Mouse (Mus musculus): ENCODE results near the gene Emcn. TPM values are rescaled to one million over a fixed set of nuclear protein-coding genes. Genes with fewer than 3 reads are reported as not detected.

Emcn gene
- polyA plus RNA-seq, 1 experiment from 2014 or later = 42.0 TPM

DNA sequence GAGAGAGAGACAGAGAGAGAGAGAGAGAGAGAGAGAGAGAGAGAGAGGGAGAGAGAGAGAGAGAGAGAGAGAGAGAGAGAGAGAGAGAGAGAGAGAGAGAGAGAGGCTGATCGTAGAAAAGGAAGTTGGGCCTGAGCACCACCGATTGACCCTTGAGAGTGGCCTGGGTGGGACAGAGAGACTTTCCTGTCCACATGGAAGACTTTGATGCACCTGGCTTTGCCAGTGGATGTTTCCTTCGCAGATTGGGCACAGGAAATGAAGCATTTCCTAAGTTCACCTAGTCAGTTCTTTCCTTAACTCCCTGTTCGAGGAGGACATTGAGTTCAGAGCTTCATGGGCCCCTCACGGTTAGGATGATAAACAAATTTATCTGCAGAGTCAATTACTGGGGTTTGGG, 2.6 kb downstream of the Emcn start:
- Histone ChIP-seq H3K9ac (replicated peaks; ENCODE audit: low read length) (no peak overlapping the region), H3K9me3 (replicated peaks; ENCODE audit: control insufficient read depth, low read length) (no peaks in the 10 kb centered on the region), H3K27me3 (ENCODE audit: control insufficient read depth, insufficient read depth, low read length) (no peaks in the 10 kb centered on the region), H3K4me3 (ENCODE audit: low read depth, low read length) (no peak overlapping the region), H3K36me3 (replicated peaks; ENCODE audit: control insufficient read depth, insufficient read depth, low read depth, low read length) (no peaks in the 10 kb centered on the region), H3K27ac (replicated peaks; ENCODE audit: low read depth, low read length) (no peak overlapping the region), H3K4me1 (ENCODE audit: control insufficient read depth, insufficient read depth, low read length) (no peaks in the 10 kb centered on the region), H3K4me2 (ENCODE audit: low read depth, low read length) (no peak overlapping the region)
- ATAC-seq (replicated peaks; ENCODE audit: insufficient number of reproducible peaks, low FRiP score, low TSS enrichment, low read depth) = no peak
- no peak for DNase-seq (ENCODE audit: low spot score)
- WGBS = 81% methylated on average over 4 of the region's 5 CpGs

DNA sequence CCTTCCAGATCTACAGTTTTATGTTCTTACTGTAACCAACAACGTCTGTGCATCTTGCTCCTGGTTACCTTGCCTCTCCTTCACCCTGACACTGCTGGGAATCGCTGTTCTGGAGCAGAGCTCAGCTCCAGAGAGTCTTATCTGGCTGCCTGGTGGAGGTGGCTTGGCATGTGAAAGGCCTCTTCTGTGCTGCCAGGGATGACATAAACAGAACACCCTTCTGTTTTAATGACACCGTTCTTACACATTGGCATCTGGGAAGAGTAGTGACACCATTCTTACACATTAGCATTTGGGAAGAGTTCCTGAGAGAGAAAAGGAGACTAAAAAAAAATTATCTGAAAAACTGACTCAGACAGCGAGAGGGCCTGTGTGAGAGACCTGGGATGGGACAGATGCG, 11.0 kb downstream of the Emcn start:
- Histone ChIP-seq H3K9me3 (replicated peaks; ENCODE audit: control insufficient read depth, low read length) (no peaks in the 10 kb centered on the region), H3K4me3 (ENCODE audit: low read depth, low read length) (no peak overlapping the region), H3K4me1 (ENCODE audit: control insufficient read depth, insufficient read depth, low read length) (no peaks in the 10 kb centered on the region), H3K4me2 (ENCODE audit: low read depth, low read length) (no peak overlapping the region), H3K27ac (replicated peaks; ENCODE audit: low read depth, low read length) (no peak overlapping the region), H3K9ac (replicated peaks; ENCODE audit: low read length) (no peak overlapping the region), H3K36me3 (replicated peaks; ENCODE audit: control insufficient read depth, insufficient read depth, low read depth, low read length) (no peaks in the 10 kb centered on the region), H3K27me3 (ENCODE audit: control insufficient read depth, insufficient read depth, low read length) (no peaks in the 10 kb centered on the region)
- no peak for ATAC-seq (replicated peaks; ENCODE audit: insufficient number of reproducible peaks, low FRiP score, low TSS enrichment, low read depth)
- no peak for DNase-seq (ENCODE audit: low spot score)
- WGBS = 80% methylated on average over 5 of the region's 5 CpGs

DNA sequence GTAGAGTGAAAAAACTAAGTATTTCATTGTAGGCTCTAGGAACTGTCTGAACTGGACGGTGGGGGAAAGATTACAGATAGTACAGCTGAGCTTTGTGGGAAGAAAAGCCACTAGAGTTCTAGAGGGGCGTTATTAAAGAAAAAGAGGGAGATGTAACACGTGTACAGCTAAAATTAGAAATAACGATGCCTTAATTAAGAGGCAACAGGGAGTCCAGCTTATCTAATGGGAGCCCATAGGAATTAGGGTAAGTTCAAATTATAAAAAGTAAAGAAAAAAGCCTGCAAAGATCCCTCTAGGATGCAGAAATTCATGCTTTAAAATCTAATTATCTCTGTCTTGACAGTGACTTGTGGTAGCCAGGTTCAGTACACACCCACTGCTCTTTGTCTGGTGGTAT, 15.8 kb downstream of the Emcn start:
- H3K4me3 ChIP-seq (ENCODE audit: low read depth, low read length) = no peak overlapping the region
- no peaks in the 10 kb centered on the region for H3K9me3 ChIP-seq (replicated peaks; ENCODE audit: control insufficient read depth, low read length)
- H3K27me3 ChIP-seq (ENCODE audit: control insufficient read depth, insufficient read depth, low read length) = no peaks in the 10 kb centered on the region
- DNase-seq (ENCODE audit: low spot score) (no peak), ATAC-seq (replicated peaks; ENCODE audit: insufficient number of reproducible peaks, low FRiP score, low TSS enrichment, low read depth) (no peak)
- no peaks in the 10 kb centered on the region for H3K4me1 ChIP-seq (ENCODE audit: control insufficient read depth, insufficient read depth, low read length)
- H3K4me2 ChIP-seq (ENCODE audit: low read depth, low read length) = no peak overlapping the region
- H3K9ac ChIP-seq (replicated peaks; ENCODE audit: low read length) = no peak overlapping the region
- H3K27ac ChIP-seq (replicated peaks; ENCODE audit: low read depth, low read length) = no peak overlapping the region
- WGBS = 82% methylated on average over 4 of the region's 4 CpGs
- no peaks in the 10 kb centered on the region for H3K36me3 ChIP-seq (replicated peaks; ENCODE audit: control insufficient read depth, insufficient read depth, low read depth, low read length)

DNA sequence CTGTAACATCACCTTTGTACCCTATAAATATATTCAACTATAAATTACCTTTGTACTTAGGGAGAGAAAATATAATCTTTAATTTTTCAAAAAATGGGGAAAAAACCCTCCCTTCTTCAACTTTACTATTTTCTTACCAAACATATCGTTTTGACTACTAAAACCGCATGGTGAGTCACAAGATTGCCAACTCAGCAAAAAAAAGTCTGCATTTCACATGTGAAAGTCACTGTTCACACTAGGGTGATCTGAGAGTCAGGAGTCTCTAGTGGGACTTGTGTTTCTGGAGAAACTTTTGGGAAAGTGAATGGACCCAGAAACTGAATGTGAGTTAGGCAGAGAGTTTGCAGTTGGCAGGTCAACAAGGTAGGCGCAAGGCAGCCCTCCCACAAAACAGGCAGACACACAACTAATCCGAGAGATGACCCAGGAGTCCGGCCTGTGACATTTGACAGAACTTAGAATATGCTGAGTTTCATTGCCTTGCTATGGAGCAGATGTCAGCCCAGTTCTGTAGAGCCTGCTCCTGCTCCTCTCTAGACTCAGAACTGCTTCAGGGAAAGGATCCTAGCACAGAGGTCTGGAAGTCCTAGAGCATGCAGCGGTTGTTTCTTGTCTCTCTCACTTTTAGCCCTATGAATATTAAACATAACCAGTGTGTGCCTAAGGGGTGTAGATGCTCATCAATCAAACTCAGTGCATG, 26.4 kb downstream of the Emcn start:
- H3K36me3 ChIP-seq (replicated peaks; ENCODE audit: control insufficient read depth, insufficient read depth, low read depth, low read length) = no peaks in the 10 kb centered on the region
- H3K4me3 ChIP-seq (ENCODE audit: low read depth, low read length) = no peak overlapping the region
- no peak overlapping the region for H3K9ac ChIP-seq (replicated peaks; ENCODE audit: low read length)
- H3K4me2 ChIP-seq (ENCODE audit: low read depth, low read length) = no peak overlapping the region
- no peaks in the 10 kb centered on the region for H3K9me3 ChIP-seq (replicated peaks; ENCODE audit: control insufficient read depth, low read length)
- no peaks in the 10 kb centered on the region for H3K27me3 ChIP-seq (ENCODE audit: control insufficient read depth, insufficient read depth, low read length)
- H3K4me1 ChIP-seq (ENCODE audit: control insufficient read depth, insufficient read depth, low read length) = no peaks in the 10 kb centered on the region
- WGBS = 86% methylated on average over 6 of the region's 6 CpGs
- DNase-seq (ENCODE audit: low spot score) = no peak
- H3K27ac ChIP-seq (replicated peaks; ENCODE audit: low read depth, low read length) = no peak overlapping the region
- ATAC-seq (replicated peaks; ENCODE audit: insufficient number of reproducible peaks, low FRiP score, low TSS enrichment, low read depth) = no peak

DNA sequence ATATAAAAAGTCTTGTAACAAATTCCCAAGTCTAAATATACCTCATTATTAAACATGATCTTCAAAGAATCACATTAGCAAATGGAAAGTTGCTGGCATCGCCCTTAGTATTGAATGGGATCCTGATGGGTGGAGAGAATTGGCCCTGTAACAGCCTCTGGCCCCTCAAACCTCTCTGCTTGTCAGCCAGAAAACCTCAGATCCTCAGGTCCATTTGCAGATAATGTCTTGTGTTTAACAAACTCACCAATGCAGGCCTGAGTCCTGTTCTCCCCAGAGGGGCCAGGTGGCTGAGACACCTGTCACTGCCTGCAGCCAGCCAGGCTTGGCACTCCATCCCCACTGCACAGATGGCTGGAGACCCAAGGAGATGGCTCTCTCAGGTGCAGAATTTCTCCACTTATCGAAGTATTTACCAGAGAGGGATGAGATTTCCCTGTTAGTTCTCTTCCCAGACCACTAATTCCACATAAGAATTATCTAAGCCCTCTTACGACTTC, 27.0 kb downstream of the Emcn start:
- no peak overlapping the region for H3K4me2 ChIP-seq (ENCODE audit: low read depth, low read length)
- H3K27ac ChIP-seq (replicated peaks; ENCODE audit: low read depth, low read length) = no peak overlapping the region
- no peaks in the 10 kb centered on the region for H3K36me3 ChIP-seq (replicated peaks; ENCODE audit: control insufficient read depth, insufficient read depth, low read depth, low read length)
- H3K4me3 ChIP-seq (ENCODE audit: low read depth, low read length) = no peak overlapping the region
- no peak for ATAC-seq (replicated peaks; ENCODE audit: insufficient number of reproducible peaks, low FRiP score, low TSS enrichment, low read depth)
- DNase-seq (ENCODE audit: low spot score) = no peak
- no peak overlapping the region for H3K9ac ChIP-seq (replicated peaks; ENCODE audit: low read length)
- no peaks in the 10 kb centered on the region for H3K4me1 ChIP-seq (ENCODE audit: control insufficient read depth, insufficient read depth, low read length)
- H3K9me3 ChIP-seq (replicated peaks; ENCODE audit: control insufficient read depth, low read length) = no peaks in the 10 kb centered on the region
- H3K27me3 ChIP-seq (ENCODE audit: control insufficient read depth, insufficient read depth, low read length) = no peaks in the 10 kb centered on the region
- WGBS = 72% methylated on average over 3 of the region's 3 CpGs

DNA sequence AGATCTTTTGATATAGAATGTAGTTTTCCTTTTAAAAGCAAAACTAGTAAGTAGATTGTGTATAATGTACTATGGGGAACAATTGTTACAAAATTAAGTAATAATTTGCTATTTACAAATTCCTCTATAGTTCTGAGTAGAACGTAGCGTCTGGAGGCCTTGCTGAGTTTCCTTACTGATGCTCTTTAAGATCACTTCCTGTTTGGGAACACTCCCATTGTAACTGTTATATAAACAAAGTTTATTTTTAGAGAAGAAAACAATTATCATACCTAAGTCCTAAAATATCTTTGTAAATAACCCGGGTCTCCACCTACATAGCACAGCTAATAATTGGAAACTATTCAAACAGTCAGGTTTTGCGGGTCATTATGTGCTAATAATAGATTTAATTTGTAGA, 32.0 kb downstream of the Emcn start:
- H3K27me3 ChIP-seq (ENCODE audit: control insufficient read depth, insufficient read depth, low read length) = no peaks in the 10 kb centered on the region
- no peak for ATAC-seq (replicated peaks; ENCODE audit: insufficient number of reproducible peaks, low FRiP score, low TSS enrichment, low read depth)

DNA sequence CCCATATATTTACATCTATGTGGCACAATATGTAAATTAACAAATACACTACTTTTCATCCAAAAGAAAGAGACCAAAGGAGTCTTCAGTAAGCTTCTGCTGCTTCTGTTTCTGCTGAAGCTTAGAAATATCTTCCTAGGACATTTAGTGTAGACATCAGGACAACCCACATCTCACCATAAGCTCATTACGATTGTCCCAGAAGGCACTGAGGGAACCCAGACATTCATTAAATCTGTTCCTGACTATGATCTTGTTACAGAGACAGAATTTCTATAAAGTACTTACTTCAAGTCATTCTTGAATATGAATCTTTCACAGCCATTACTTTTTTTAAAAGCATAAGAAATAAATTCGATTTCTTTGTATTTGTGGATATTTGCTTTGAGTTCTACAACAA, 41.4 kb downstream of the Emcn start:
- Histone ChIP-seq H3K27ac (replicated peaks; ENCODE audit: low read depth, low read length) (no peak overlapping the region), H3K36me3 (replicated peaks; ENCODE audit: control insufficient read depth, insufficient read depth, low read depth, low read length) (no peaks in the 10 kb centered on the region), H3K4me3 (ENCODE audit: low read depth, low read length) (no peak overlapping the region), H3K4me1 (ENCODE audit: control insufficient read depth, insufficient read depth, low read length) (no peaks in the 10 kb centered on the region), H3K4me2 (ENCODE audit: low read depth, low read length) (no peak overlapping the region), H3K9me3 (replicated peaks; ENCODE audit: control insufficient read depth, low read length) (no peaks in the 10 kb centered on the region), H3K9ac (replicated peaks; ENCODE audit: low read length) (no peak overlapping the region), H3K27me3 (ENCODE audit: control insufficient read depth, insufficient read depth, low read length) (no peaks in the 10 kb centered on the region)
- ATAC-seq (replicated peaks; ENCODE audit: insufficient number of reproducible peaks, low FRiP score, low TSS enrichment, low read depth) = no peak
- DNase-seq (ENCODE audit: low spot score) = no peak
- 77% methylated on average over 2 of the region's 2 CpGs for WGBS

More for the DNA sequence above, 32.0 kb downstream of the Emcn start:
- DNase-seq (ENCODE audit: low spot score) = no peak
- no peaks in the 10 kb centered on the region for H3K36me3 ChIP-seq (replicated peaks; ENCODE audit: control insufficient read depth, insufficient read depth, low read depth, low read length)
- WGBS = 66% methylated on average over 4 of the region's 4 CpGs
- H3K9me3 ChIP-seq (replicated peaks; ENCODE audit: control insufficient read depth, low read length) = no peaks in the 10 kb centered on the region
- H3K4me2 ChIP-seq (ENCODE audit: low read depth, low read length) = no peak overlapping the region
- H3K9ac ChIP-seq (replicated peaks; ENCODE audit: low read length) = no peak overlapping the region
- no peak overlapping the region for H3K27ac ChIP-seq (replicated peaks; ENCODE audit: low read depth, low read length)
- no peak overlapping the region for H3K4me3 ChIP-seq (ENCODE audit: low read depth, low read length)
- no peaks in the 10 kb centered on the region for H3K4me1 ChIP-seq (ENCODE audit: control insufficient read depth, insufficient read depth, low read length)

DNA sequence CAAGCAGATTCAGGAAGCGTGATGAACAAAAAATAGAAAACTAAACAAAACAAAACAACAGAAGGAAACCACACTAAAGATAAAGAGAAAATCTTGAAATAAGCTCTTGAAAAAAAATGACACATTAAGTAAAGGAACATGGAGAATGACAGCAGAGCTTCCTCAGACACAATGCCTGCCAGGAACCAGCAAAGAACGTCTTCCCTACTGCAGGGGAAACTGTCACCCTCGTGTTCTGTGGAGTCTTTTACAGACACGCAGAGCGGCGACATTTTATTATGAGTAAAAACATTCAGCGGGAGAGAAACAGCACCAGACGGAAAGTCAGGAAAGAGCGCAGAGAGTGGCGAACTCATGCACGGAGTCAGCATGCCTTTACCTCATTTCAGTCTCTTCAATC, 54.7 kb downstream of the Emcn start:
- Histone ChIP-seq H3K27me3 (ENCODE audit: control insufficient read depth, insufficient read depth, low read length) (no peaks in the 10 kb centered on the region), H3K9me3 (replicated peaks; ENCODE audit: control insufficient read depth, low read length) (no peaks in the 10 kb centered on the region), H3K27ac (replicated peaks; ENCODE audit: low read depth, low read length) (no peak overlapping the region), H3K4me1 (ENCODE audit: control insufficient read depth, insufficient read depth, low read length) (no peaks in the 10 kb centered on the region), H3K36me3 (replicated peaks; ENCODE audit: control insufficient read depth, insufficient read depth, low read depth, low read length) (no peaks in the 10 kb centered on the region), H3K4me2 (ENCODE audit: low read depth, low read length) (no peak overlapping the region), H3K9ac (replicated peaks; ENCODE audit: low read length) (no peak overlapping the region), H3K4me3 (ENCODE audit: low read depth, low read length) (no peak overlapping the region)
- no peak for DNase-seq (ENCODE audit: low spot score)
- ATAC-seq (replicated peaks; ENCODE audit: insufficient number of reproducible peaks, low FRiP score, low TSS enrichment, low read depth) = no peak
- 76% methylated on average over 11 of the region's 11 CpGs for WGBS

Data from embryonic facial prominence, embryonic 11.5 days (tissue).